Mouse (Mus musculus) gastrocnemius, adult 2 months (tissue): ENCODE results near the gene Engase. TPM values are rescaled to one million over a fixed set of nuclear protein-coding genes. Genes with fewer than 3 reads are reported as not detected.

Experiments
- DNase-seq: peaks from one replicate; pipeline ENCODE4 v3.0.0; 2022
- H3K27ac ChIP-seq: fragments of 200-600 bp; 2 replicates; pipeline ENCODE4 v1.8.1; 2022; ENCODE audit warnings: mild to moderate bottlenecking
- H3K4me3 ChIP-seq: fragments of 200-600 bp; 2 replicates; pipeline ENCODE4 v1.8.1; 2022; ENCODE audit warnings: mild to moderate bottlenecking, moderate library complexity
- CTCF ChIP-seq: fragments of 200-600 bp; IDR thresholded peaks from 2 replicates; pipeline ENCODE4 v1.8.1; 2022; ENCODE audit warnings: antibody characterized with exemption, mild to moderate bottlenecking, moderate library complexity
- intact Hi-C: fragments of 180-260 bp; cut with DNase I; formaldehyde crosslinking; loops from one replicate; pipeline ENCODE4 v1.15.1; 2025
- total RNA-seq, 2 experiments: library from RNA; stranded (reverse); gene quantifications; 2 replicates each; pipeline ENCODE4 v1.2.3; 2021

The Engase gene
- total RNA-seq, 2 experiments from 2014 or later, result 4.3 to 6.2 TPM

DNA sequence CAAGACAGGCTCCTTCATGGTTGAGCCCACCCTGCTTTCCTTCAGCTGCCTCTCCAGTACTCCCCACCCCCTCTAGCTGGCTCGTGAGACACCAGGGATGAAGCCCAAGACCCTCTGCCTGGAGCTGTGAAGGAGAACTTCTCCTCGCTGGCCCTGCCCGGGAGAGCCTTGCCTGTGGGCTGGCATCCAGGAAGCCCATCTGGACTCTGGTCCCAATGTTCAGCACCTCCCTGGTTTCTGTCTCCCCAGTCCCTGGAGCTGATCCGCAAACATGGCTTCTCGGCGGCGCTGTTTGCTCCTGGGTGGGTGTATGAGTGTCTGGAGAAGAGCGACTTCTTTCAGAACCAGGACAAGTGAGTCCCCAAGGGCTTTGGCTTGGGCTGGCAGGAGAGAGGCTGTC lies 7.5 kb downstream of the Engase start:
- no peak for DNase-seq
- TF ChIP-seq CTCF, result no peak
- intact Hi-C loops, result no loop called here
- H3K27ac ChIP-seq, result no peak overlapping the region
- no peak overlapping the region for H3K4me3 ChIP-seq

DNA sequence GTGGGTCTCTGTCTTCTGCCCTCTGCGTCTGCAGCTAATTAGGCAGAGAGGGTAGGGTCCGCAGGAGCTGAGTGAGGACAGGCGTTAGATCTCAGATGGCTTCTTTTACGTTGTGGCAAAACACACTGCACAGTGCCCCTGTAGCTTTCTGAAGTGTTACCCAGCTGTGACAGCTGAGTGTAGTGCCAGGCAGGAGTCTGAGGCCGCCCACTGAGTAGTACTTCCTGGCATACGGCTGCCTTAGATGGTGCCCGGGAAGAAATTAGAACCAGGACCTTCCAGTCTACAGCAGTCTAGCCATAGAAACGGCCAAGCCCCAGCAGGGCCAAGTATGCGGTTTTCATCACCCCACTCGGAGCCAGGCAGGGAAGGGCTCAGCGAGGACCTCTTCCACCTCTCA lies 8.7 kb downstream of the Engase start:
- intact Hi-C loops, result no loop called here
- DNase-seq, result no peak
- TF ChIP-seq CTCF, result no peak
- Histone ChIP-seq H3K4me3 (no peak overlapping the region), H3K27ac (no peak overlapping the region)

DNA sequence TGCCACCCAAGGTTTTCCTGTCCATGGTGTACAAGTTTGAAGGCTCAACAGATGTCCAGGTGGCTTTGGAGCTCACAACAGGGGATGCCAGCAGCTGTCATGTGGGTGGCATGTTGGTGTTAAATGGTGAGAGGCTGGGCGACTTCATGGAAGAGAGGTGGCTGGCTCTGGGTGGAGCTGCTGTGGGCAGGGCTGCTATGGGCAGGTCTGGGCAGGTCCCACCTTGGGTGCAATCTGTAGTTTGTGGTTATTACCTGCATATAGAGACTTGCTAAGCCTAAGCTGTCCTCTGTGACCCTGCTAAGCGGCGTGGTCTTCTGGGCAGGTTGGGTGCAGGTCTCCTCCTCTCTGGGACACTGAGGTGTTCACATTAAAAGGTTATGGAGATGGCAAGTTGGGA lies 9.2 kb downstream of the Engase start:
- H3K4me3 ChIP-seq, result no peak overlapping the region
- no peak for TF ChIP-seq CTCF
- intact Hi-C loops, result no loop called here
- H3K27ac ChIP-seq, result no peak overlapping the region
- DNase-seq, result no peak

DNA sequence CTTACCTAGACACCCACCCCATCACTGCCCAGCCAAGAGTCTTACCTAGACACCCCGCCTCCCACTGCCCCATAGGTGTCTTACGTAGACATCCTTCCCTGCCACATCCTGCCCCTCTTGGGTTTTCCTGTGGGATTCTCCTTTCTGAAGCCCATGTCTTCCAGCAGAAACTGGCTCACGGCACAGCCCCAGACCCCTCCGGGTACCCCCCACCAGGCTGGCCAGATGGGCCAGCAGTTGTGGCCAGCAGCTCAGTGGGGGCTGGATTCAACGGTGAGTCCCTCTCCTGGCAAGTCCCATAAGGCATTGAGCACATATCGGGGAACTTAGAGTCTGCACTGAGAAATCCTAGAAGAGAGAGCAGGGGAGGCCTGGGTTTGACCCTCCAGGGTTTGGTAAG lies 9.7 kb downstream of the Engase start:
- Histone ChIP-seq H3K4me3 (no peak overlapping the region), H3K27ac (no peak overlapping the region)
- TF ChIP-seq CTCF, result no peak
- intact Hi-C loops, result no loop called here
- no peak for DNase-seq

DNA sequence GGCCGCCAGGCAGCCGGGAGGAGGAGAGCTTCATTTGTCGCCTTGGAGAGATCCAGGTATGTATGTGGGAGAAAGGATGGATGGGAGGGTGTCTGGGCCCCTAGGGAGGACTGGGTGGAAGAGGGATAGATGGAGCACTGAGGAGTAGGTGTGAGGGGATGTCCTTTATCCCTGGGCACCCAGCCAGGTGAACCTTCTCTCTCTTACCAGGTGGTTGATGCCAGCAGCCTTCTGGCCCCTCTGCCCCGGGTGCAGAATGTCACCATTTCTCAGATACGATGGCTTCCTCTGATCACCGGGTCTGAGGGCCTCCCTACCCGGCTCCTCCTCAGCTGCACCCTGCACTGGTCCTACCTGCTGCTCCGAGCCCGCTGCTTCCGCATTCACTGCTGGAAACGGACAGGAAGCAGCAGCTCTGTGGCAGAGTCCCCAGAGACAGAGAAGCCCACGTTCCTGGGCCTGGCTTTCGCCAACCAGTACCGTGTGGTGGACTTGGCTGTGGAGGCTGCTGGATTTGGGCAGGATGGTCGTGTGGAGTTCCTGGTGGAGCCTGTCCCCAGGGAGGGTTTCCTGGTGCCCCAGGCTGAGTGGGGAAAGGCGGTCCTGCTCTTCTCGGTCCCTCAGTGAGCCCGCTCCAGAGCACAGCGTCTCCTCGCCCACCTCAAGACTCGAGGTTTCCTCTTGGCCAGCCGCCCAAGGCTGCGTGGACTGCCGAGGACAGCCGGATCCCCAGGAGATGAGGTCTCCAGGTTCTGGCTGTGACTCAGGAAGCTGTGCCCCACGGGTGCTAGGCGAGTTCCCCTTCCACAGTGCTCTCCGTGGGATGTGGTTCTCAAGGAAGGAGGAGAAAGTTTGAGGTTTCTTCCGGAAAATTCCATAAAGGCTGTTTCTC lies 10.5 kb downstream of the Engase start:
- peak overlapping the region; percentile 38 for H3K4me3 ChIP-seq
- H3K27ac ChIP-seq, result peak overlapping the region; percentile 13; the same call in 1 of the 2 replicates
- no peak for TF ChIP-seq CTCF
- peak; percentile 19 for DNase-seq
- intact Hi-C loops, result no loop called here

DNA sequence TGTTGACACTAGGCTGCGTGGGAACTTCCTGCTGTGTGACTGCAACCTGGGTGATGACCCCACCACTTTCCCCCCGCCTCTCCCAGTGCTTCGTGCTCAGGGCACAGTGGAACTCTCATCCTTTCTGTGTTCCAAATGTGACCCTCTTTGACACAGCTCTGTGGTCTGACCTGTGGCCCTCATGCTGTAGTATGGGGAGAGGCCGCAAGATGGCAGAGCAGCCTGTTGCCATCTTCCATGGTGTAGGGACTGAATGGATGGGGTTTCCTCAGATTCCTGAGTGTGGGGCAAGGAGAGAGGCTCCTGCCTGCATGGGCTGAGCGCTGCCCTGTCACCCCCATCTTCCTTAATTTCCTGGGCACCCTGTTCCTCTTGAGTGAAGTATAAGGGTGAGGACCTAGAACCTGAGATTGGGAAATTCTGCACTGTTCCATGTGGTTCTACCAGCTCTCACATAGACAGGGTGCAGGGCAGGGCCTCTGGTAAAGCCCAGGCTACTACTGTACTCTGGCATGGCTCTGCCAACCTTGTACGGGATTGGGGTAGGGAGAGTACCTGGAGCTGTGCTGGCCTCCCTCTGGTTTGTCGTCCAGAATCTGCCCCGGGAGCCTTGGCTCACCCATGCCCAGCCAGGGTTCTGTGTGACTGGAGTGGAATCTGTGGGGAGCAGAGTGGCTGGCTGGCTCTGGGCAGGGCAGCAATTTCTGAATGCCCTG lies 11.7 kb downstream of the Engase start:
- Histone ChIP-seq H3K27ac (no peak overlapping the region), H3K4me3 (no peak overlapping the region)
- peak; percentile 30; the same call in 1 of the 2 replicates for TF ChIP-seq CTCF
- DNase-seq, result peak; percentile 18
- intact Hi-C loops, result no loop called here

DNA sequence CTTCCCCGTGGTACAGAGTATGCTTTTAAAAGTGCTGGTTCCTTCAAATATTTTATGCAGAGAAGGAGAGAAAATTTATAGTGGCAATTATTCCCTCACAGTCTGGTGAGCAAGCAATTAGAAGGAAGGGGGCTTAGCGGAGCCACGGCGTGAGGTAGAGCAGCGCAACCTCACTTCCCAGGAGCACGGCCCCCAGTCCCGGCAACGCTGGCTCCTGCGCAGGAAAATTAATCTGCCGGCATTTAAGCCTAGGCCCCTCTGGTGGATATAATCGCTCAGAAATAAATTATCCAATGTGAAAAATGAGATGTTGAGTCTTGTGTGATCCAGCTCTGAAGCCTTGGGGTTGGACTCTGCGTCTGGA lies 12.3 kb downstream of the Engase start:
- intact Hi-C loops, result no loop called here
- no peak overlapping the region for H3K27ac ChIP-seq
- TF ChIP-seq CTCF, result no peak
- H3K4me3 ChIP-seq, result no peak overlapping the region
- peak; percentile 11 for DNase-seq

DNA sequence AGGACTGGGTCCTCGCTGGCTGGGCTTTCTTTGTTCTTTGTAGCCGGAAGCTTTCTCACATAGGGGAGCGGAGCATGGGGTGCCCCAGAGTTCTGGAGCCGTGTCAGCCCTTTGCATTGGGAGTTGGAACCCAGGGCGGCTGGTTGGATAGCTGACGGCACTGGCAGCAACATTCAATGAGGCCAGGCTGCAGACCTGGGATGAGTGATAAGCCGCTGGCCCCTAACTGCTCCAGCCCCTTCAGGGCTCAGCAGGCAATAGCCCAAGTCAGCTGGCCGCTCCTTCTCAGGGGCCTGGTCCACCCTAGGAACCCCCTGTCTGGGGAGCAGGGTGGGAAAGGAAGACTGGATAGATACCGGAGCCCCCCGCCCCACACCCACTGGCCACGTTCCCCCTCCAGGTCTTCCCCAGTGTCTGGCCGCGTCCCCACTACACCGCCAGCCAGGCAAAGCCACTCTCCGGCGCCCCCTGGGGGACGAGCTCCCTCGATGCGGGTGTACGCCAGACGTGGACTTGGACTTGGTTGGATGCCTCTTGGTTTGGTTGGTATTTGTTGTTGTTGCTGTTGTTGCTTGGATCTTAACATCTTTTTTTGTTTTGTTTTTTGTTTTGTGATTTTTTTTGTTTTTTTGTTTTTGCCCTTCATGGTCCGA lies 14.1 kb downstream of the Engase start:
- Histone ChIP-seq H3K4me3 (peak overlapping the region; percentile 34; the same call in 1 of the 2 replicates), H3K27ac (no peak overlapping the region)
- TF ChIP-seq CTCF, result peak; percentile 85
- DNase-seq, result peak; percentile 90
- intact Hi-C loops, result loop anchor here (1.0 kb wide), 1 partner anchor 44 kb away; no protein-coding TSS in a partner anchor

DNA sequence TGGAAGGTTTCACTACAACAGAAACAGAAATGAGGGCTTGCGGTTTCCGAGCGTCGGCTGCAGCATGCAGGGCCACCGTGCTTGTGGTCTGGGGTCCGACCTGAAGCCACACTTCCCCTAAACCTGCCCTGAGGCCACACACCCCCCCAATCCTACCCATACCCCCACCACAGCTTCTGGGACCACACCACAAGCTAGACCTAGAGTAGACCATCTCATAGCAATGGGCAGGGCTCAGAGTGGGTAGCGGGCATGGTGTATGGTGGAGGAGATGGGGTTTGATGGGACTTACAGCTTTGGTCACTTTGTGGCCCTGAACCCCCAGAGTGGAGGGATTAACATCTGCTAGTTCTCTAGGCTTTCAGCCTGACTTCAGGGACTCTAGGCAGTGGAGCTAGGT lies 14.6 kb downstream of the Engase start:
- intact Hi-C loops, result loop anchor here (1.0 kb wide), 1 partner anchor 45 kb away; no protein-coding TSS in a partner anchor
- H3K4me3 ChIP-seq, result no peak overlapping the region
- no peak for TF ChIP-seq CTCF
- H3K27ac ChIP-seq, result no peak overlapping the region
- DNase-seq, result no peak

DNA sequence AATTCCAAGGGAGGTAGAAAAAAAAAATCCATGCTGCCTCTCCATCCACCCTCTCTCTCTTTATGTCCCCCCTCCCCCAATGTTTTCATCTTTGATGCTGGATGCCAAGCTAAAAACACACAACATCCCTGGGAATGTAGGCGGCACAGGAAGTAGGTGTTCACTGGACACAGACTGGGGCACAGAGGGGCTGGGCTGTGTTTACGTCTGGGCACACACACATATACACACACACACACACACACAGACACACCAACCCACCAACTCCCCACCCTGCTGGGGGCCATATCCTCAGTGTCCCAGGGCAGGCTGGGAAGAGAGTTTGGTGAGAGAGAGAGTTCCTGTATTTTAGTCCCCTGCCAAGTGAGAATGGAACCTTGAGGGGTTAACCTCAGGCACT lies 16.8 kb downstream of the Engase start:
- intact Hi-C loops, result no loop called here

DNA sequence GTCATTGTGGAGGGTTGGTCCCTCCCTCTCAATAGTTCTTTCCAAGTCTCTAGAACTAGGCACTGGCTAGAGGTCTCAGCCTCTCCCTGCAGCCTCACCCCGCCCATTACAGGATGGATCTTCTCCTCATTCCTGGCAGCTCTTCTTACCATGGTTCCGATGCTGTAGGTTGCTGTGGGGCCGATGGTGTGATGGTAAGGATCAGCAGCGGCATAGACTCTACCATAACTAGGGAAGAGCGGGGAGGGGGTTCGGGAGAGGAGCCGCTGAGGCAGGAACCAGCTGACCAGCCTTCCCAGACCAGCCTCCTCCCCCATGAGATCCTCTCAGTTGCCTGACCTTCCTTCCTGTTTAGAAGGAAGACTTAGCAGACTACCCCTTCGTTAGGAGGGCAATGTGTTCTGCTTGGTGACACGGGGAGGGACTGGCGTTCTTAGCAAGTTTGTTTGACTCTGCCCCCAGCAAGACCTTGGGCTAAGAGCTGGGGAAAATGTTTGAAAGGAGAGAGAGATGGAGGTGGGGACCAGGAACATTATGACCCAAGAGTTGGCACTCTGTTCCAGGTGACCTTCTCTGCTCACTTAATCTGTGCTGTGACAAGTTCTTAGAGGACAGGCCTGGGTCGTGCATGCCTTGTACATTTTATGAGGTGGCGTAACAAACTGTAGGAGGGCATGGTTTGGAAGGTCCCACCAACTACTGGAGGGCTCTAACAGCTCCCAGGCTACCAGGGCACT lies 17.5 kb downstream of the Engase start:
- Histone ChIP-seq H3K27ac (no peak overlapping the region), H3K4me3 (peak overlapping the region; percentile 1; the same call in 1 of the 2 replicates)
- TF ChIP-seq CTCF, result no peak
- no peak for DNase-seq
- intact Hi-C loops, result no loop called here

More for the DNA sequence above, 16.8 kb downstream of the Engase start:
- no peak for DNase-seq
- TF ChIP-seq CTCF, result no peak
- no peak overlapping the region for H3K27ac ChIP-seq
- peak overlapping the region; percentile 7; the same call in 1 of the 2 replicates for H3K4me3 ChIP-seq

DNA sequence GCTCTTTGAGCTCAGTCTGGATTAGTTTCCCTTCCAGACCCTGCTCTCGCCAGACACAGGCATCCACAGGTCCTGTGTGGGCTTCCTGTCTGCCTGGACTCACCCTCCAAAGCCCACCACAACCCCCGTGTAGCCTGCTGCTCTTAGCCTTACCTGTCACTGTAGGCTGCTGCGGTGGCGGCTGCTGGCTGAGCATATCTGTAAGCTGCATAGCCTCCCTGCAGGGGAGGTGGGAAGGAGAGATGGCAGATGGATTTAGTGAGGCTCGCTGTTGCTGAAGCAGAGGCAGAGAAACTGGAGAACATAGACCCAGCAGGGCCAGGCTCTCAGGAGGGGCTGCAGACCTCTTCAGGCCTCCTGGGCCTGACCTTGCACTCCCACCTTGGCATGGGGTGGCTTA lies 18.4 kb downstream of the Engase start:
- H3K27ac ChIP-seq, result no peak overlapping the region
- intact Hi-C loops, result no loop called here
- DNase-seq, result no peak
- no peak for TF ChIP-seq CTCF
- no peak overlapping the region for H3K4me3 ChIP-seq
